Mouse (Mus musculus) megakaryocyte-erythroid progenitor cell, adult 5-6 weeks (primary cell): ENCODE results near the gene Cox4i1. TPM values are rescaled to one million over a fixed set of nuclear protein-coding genes. Genes with fewer than 3 reads are reported as not detected.

ENCODE experiments used
- ATAC-seq: replicated peaks from 2 replicates; pipeline ENCODE4 v1.8.0; 2016; ENCODE audit warnings: mild to moderate bottlenecking, inconsistent platforms; ENCODE audit not compliant: severe bottlenecking, poor library complexity, low FRiP score, low TSS enrichment
- total RNA-seq, 2 experiments: library from RNA; stranded (forward) in 1 of 2; stranded (reverse) in 1 of 2; fragments of 200-1000, 215-1000 nt in 1 of 2; fragments of >200 nt in 1 of 2; fragmentation: Nextera tagmentation in 1 of 2; gene quantifications; 2 replicates each; pipeline ENCODE4 v1.2.3; 2014 to 2017

The Cox4i1 gene
- total RNA-seq, 2 experiments from 2014 or later = 612 to 1,237 TPM

- ATAC-seq = no peak
Measured at GRCm38 (mm10) chr8:120719586-120720236, 51.7 kb downstream of the Cox4i1 start.

- ATAC-seq = no peak
Measured at GRCm38 (mm10) chr8:120723025-120723424, 55.0 kb downstream of the Cox4i1 start.

Other genes starting within 250 kb of the Cox4i1 start
- gene Gins2, start 78.9 kb upstream of the Cox4i1 start, total RNA-seq (2014; fragmentation: Nextera tagmentation) = 76.6 and 99.8 TPM in 2 replicates
- gene Gins2, start 78.9 kb upstream of the Cox4i1 start, total RNA-seq (2017) = 43.8 and 62.0 TPM in 2 replicates
- gene 1190005I06Rik, start 20.6 kb upstream of the Cox4i1 start, total RNA-seq (2014; fragmentation: Nextera tagmentation) = not detected in 2 replicates
- gene 1190005I06Rik, start 20.6 kb upstream of the Cox4i1 start, total RNA-seq (2017) = not detected in 2 replicates
- not detected in 2 replicates for gene Gm27021, start 143 bp upstream of the Cox4i1 start, total RNA-seq (2014; fragmentation: Nextera tagmentation)
- not detected in 2 replicates for gene Gm27021, start 143 bp upstream of the Cox4i1 start, total RNA-seq (2017)
- gene Emc8, start 351 bp downstream of the Cox4i1 start, total RNA-seq (2014; fragmentation: Nextera tagmentation) = 32.8 and 36.5 TPM in 2 replicates
- 69.8 and 87.1 TPM in 2 replicates for gene Emc8, start 351 bp downstream of the Cox4i1 start, total RNA-seq (2017)
- 1.0 and 1.3 TPM in 2 replicates for gene Irf8, start 68.1 kb downstream of the Cox4i1 start, total RNA-seq (2014; fragmentation: Nextera tagmentation)
- gene Irf8, start 68.1 kb downstream of the Cox4i1 start, total RNA-seq (2017) = 3.7 and 6.9 TPM in 2 replicates